Mouse (Mus musculus) leukemia stem cell, adult 10-12 weeks (primary cell): ENCODE results near the gene Plcd4. TPM values are rescaled to one million over a fixed set of nuclear protein-coding genes. Genes with fewer than 3 reads are reported as not detected.

ENCODE experiments used
- polyA plus RNA-seq: library from polyadenylated mRNA; stranded (reverse); fragments of >175 nt; gene quantifications from 2 replicates; pipeline ENCODE4 v1.2.3, GENCODE M21; 2012; ENCODE audit warnings: low replicate concordance

The Plcd4 gene
- polyA plus RNA-seq, result 0.05 TPM in 1 of 2 replicates, not detected in the other

DNA sequence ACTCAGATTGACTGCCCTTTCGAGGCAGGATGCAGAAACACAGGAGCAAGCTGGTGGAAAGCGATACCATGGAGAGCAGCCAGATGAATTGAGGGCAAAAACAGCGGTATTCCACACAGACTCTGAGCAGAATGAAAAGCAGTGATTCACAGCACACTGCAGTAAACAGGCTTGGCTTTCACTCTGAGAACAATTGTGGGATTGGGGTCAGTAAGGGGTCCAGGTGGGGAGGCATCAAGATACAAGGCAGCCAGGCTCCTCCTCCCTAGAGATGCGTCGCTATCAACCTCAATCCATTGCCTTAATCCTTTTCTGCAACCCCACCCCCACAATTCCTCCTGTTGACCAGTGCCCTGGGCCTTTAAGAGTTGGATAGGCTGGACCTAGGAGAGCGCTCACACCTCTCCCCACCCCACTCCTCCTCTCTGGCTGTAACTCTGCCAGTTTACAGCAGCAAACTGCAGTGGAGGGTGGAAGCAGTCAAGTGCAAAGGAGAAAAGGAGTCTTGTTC lies at the start of gene Plcd4:
Gene Plcd4, plus strand, starts transcription at position 438 of the 511 bp plus-strand sequence.

DNA sequence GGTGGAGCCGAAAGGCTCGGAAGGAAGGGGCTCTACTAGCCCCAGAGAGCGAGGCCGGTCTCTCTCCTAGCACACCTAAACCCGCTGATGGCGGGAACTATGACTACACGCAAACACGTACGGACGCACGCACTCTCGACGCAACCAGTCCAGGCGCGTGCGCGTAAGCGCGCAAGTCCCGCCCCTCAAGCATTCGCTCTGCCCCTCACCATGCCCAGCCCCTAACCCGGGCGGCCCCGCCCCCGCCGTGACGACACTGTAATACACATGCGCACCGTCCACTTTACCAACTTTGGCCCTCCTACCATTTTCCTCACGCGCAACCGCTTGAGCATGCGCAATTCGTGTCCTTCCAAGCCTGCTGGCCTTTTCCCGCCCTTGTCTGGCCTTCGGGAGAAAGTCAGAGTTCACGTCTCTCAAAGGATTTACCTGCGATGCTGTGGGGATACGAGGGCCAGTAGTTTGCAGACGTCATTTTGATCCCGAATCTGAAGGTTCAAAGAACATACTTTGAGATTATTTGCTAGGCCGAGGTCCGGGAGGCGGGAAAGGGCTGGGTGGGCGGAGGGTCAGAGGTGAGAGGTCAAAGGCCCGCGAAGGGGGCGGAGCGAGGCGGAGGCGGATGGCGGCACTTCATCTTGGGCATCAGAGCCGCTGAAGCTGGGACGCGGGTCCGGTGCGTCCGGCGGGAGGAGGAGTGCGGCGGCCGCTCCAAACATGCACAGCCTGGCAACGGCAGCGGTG lies 36.8 kb upstream of the Plcd4 start, which contains the start of gene Cnot9:
Gene Cnot9, plus strand, starts transcription at position 338 of the 744 bp plus-strand sequence.

DNA sequence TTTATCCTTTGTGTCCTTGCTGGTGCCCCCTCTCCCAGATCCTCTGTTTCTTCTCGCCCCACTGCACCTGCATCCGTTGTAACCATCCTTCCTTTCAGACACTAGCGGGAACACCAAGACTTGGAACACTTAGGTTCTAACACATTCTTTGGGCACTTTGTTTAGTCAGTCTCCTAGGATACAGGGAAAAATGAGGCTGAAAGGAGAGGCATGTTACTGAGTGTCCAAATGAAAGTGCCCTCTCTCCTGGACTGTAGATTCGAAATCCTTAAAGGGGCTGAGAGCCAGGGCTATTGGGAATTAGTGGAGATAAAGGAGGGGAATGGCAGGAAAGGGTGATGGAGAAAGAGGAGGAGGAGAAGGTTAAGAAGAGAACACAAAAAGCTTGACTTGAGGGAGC lies 1.5 kb downstream of the Plcd4 start, which contains the start of gene Usp37:
Gene Usp37, minus strand, starts transcription at position 101 of the 400 bp plus-strand sequence.

DNA sequence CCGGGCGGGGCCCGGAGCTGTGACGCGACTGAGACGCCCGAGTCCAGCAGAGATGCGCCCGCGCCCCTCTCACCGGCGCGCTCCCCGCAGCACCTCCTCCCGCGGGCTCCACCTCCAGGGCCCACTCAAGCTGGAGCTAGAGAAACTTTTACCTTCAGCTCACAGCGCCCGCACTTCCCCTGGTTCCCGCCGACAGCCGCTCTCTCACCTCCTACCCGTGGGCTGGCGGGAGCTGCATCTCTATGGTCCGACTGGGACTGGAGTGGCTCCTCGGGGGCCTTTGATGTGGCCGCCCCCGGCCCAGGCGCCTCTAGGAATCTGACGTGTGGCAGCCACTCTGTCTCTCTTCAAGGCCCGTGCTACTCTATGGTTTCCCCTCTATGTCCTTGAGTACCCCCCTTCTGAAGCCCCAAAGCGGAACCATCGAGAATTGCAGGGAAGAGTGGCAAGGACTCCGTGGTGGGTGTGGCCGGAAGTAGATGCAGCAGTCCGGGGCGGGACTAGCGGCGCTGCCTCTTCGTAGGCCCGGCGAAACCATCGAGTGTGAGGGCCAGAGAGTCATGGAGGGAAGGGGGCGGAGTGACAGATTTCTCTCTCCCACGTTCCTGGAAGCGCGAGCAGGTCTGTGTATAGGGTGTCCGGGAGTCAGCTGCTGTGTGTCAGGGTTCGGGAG lies 45.2 kb downstream of the Plcd4 start, which contains the start of the genes Zfp142 and Bcs1l:
Gene Zfp142, minus strand, starts transcription at position 474 of the 673 bp plus-strand sequence.
Gene Bcs1l, plus strand, starts transcription at position 517 of the 673 bp plus-strand sequence.

DNA sequence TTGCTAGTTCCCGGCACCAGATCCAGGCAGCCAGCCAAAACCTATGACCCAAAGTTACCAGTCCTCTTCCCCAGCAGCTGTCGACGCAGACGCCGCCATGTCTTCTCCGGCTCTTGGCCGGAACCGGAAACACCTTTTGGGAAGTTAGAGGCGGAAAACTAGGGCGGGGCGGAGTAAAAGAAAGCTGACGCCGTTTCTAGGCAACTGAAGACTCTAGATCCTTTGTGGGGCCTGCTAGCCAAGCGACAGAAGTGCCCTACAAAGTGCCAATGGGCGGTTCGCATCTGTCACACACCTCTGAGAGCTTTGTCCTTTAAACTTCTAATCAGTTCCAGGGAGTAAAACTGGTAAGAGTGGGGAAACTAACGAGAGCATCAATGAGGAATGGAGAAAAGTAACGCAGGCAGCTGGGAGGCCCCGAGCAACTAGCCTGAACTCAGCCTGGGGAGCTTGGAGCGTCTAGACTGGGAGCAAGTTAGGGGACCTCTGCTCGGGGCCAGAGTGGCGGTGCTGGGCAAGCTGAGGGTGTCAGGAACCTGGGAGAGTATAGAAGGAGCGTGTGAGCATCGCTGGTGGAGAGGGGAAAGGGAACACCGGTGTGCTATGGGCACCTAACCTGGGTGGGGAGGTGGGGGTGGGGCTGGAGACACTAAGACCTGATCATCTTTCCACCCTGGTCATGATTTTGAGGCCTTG lies 58.7 kb downstream of the Plcd4 start, which contains the start of the genes Rnf25 and Stk36:
Gene Rnf25, minus strand, starts transcription at position 131 of the 696 bp plus-strand sequence.
Gene Stk36, plus strand, starts transcription at position 179 of the 696 bp plus-strand sequence.

Other genes with a start within 250 kb of the Plcd4 start
- 140 and 267 TPM in 2 replicates for gene Tmbim1, start 237.3 kb upstream of the Plcd4 start, polyA plus RNA-seq
- gene Catip, start 180.8 kb upstream of the Plcd4 start, polyA plus RNA-seq, result 0.09 TPM in 1 of 2 replicates, not detected in the other
- gene Slc11a1, start 167.7 kb upstream of the Plcd4 start, polyA plus RNA-seq, result 46.8 and 89.8 TPM in 2 replicates
- 209 and 292 TPM in 2 replicates for gene Ctdsp1, start 151.4 kb upstream of the Plcd4 start, polyA plus RNA-seq
- gene Vil1, start 133.5 kb upstream of the Plcd4 start, polyA plus RNA-seq, result not detected in 2 replicates
- 6.6 and 23.7 TPM in 2 replicates for gene Cnot9, start 36.8 kb upstream of the Plcd4 start, polyA plus RNA-seq
- gene Usp37, start 1.4 kb downstream of the Plcd4 start, polyA plus RNA-seq, result 0.33 and 7.0 TPM in 2 replicates
- 8.7 and 19.0 TPM in 2 replicates for gene Zfp142, start 45.4 kb downstream of the Plcd4 start, polyA plus RNA-seq
- 0.81 and 2.4 TPM in 2 replicates for gene Bcs1l, start 45.4 kb downstream of the Plcd4 start, polyA plus RNA-seq
- gene Rnf25, start 58.5 kb downstream of the Plcd4 start, polyA plus RNA-seq, result 6.9 and 8.4 TPM in 2 replicates
- 0.23 and 0.42 TPM in 2 replicates for gene Stk36, start 58.6 kb downstream of the Plcd4 start, polyA plus RNA-seq
- gene Ttll4, start 118.9 kb downstream of the Plcd4 start, polyA plus RNA-seq, result 16.7 and 18.5 TPM in 2 replicates
- gene Cyp27a1, start 170.7 kb downstream of the Plcd4 start, polyA plus RNA-seq, result 1.7 and 1.8 TPM in 2 replicates
- not detected in 2 replicates for gene Prkag3, start 206.3 kb downstream of the Plcd4 start, polyA plus RNA-seq
- gene Wnt6, start 229.0 kb downstream of the Plcd4 start, polyA plus RNA-seq, result 0.57 and 0.81 TPM in 2 replicates
- 1.2 and 5.2 TPM in 2 replicates for gene Wnt10a, start 248.6 kb downstream of the Plcd4 start, polyA plus RNA-seq